Mouse (Mus musculus) cortical plate, adult 2 months (tissue): ENCODE data around the gene Prkcz.

ENCODE experiments used
- CTCF ChIP-seq: fragments of 200-500 bp; IDR thresholded peaks from 2 replicates; pipeline ENCODE4 v1.5.1; 2011; ENCODE audit warnings: mild to moderate bottlenecking, control low read depth, low read length; ENCODE audit not compliant: insufficient read depth; ENCODE audit errors: extremely low read depth
- POLR2A ChIP-seq: fragments of 200-500 bp; IDR thresholded peaks from 2 replicates; pipeline ENCODE4 v1.6.1; 2011; ENCODE audit warnings: mild to moderate bottlenecking, low read length, control low read depth; ENCODE audit not compliant: insufficient read depth; ENCODE audit errors: extremely low read depth

GRCm38 (mm10) chr4:155336284-155337050, 24.7 kb downstream of the Prkcz start:
- TF ChIP-seq POLR2A (no peak), CTCF (no peak)
